Mouse (Mus musculus): ENCODE data around the gene Cstf3.
A peak's percentile ranks its signal among the peaks of the same experiment; 100 is the strongest.

The Cstf3 gene

DNA sequence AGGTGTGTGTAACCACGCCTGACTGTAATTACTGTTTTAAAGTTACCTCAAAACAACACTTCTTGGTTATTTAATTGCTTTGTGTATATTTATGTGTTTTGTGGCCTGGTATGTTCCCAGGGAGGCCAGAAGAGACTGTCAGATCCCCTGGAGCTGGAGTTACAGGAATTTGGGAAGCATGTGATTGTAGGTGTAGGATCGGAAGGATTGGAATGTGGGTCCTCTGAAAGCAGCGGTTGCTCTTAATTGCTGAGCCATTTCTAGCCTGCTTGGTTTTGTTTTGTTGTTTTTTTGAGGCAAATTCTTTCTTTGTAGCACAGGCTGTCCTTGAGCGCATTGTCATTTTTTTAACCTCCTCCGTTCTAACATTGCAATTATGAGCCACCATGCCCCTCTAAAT is 14.4 kb downstream of the Cstf3 start:
- no peak for DNase-seq (ENCODE audit: low spot score in 2 of 2)

GRCm38 (mm10) chr2:104605560-104605959 is 15.2 kb downstream of the Cstf3 start:
- no peak for DNase-seq (ENCODE audit: low spot score in 2 of 2)

DNA sequence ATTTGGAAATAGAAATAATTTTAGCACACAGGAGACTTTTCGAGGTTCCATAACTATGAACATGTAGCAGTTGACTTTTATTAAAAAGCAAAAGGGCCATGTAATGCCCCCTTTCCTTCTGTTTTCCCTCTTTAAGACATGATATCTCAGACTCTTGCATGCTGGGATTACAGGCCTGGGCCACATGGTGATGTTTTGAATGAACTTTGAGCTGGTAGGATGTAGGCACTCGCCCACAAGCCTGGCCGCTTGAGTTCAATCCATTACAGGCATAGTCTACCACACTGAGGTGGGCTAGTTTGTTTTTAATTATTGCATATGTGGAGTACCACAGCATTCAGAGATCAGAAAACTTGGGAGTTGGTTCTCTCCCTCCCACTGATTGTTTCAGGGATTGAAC is 24.5 kb downstream of the Cstf3 start:
- DNase-seq (ENCODE audit: low spot score in 2 of 2): no peak

- no peak for DNase-seq (ENCODE audit: low spot score in 2 of 2)
Measured at GRCm38 (mm10) chr2:104615985-104616711, 25.8 kb downstream of the Cstf3 start.

- no peak for DNase-seq (ENCODE audit: low spot score in 2 of 2)
Measured at GRCm38 (mm10) chr2:104658659-104659058, 68.3 kb downstream of the Cstf3 start.

GRCm38 (mm10) chr2:104663372-104664100 is 73.2 kb downstream of the Cstf3 start:
- no peak for DNase-seq (ENCODE audit: low spot score in 2 of 2)

DNA sequence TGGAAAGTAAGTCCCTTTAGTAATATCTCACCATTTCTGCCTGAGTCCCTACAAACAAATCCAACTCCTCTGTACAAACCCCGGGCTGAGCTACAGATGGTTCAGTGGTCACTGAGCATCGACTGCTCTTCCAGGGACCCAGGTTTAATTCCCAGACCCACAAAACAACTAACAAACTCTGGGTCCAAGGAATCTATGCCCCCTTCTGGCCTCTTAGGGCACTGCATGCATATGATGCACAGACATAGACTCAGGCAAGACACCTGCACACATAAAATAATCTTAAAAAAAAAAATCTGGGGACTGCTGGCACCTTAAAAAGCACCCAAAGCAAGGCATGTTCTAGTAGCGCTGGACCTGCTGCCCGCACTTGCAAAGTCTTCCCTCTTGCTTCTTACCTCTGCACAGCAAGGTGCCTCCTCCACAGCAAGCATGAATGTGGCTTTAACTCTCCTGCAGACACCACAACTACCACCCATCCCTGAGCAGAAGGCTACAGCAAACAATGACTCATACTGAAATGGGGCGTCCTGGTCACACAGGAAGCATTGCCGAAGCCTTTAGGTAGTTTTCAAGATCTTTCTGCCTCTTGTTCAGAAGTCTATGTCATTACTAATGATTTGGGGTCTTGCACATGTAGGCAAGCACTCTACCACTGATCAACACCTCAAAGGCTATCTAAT is 78.9 kb downstream of the Cstf3 start:
- no peak for DNase-seq (ENCODE audit: low spot score in 2 of 2)

DNA sequence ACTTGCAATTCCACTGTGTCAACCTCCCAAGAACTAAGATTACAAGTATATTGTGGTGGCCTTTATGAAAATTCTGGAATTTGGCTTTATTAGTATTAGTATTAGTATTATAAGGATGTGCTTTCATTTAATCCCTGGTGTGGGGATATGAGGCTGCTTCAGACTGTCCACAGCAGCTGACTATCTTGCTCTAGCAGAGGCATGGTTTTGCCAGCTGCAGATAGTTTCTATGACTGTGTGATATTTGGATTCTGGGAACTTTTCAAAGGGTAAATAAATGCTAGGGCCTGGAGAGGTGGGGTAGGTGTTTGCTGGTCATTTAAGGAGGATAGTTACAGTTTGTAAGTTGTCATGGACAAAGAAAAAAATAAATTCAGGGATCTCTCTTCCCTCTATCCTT is 81.4 kb downstream of the Cstf3 start:
- DNase-seq (ENCODE audit: low spot score in 2 of 2): no peak

GRCm38 (mm10) chr2:104677326-104677725 is 87.0 kb downstream of the Cstf3 start:
- DNase-seq (ENCODE audit: low spot score in 2 of 2): no peak

DNA sequence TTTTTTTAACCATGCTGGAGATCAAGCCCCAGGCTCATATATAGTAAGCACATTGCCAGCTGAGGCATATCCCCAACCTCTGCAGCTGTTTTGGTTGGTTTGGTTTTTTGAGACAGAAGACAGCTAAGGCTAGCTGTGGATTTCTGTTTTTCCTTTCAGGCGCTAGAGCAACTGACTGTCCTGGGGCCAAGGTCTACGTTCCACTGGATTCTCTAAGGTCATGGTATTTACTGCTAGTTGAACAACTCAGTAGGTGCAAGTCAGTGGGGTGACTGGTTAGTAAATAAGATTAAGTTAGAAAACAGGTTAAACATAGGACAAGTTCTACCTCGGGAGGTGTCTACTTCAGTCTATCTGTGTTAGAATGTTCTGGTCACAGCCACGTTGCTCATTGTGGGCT is 94.4 kb downstream of the Cstf3 start:
- no peak for DNase-seq (ENCODE audit: low spot score in 2 of 2)

DNA sequence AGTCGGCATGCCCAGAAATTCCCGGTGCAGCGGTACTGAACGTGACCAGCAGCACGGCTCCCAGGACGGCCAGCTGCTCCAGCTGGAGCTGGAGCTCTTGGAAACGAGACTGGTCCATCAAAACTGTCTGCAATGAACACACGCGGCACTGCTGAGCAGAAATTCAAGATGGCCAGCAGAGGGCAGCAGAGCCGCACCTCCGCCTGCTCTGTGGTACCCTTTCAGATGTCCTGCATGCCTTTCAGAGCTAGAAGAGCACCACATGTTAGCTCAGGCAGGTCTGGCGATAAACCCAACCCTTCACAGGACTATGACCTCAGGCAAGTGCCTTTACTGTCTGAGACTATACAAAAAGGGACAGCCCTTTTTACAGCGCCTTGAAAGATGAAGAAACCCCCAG is 95.1 kb downstream of the Cstf3 start:
- DNase-seq (ENCODE audit: low spot score in 2 of 2): peak; percentile 34 to 66

- no peak for DNase-seq (ENCODE audit: low spot score in 2 of 2)
Measured at GRCm38 (mm10) chr2:104687261-104687660, 96.9 kb downstream of the Cstf3 start.

- no peak for DNase-seq (ENCODE audit: low spot score in 2 of 2)
Measured at GRCm38 (mm10) chr2:104688321-104688720, 98.0 kb downstream of the Cstf3 start.

- no peak for DNase-seq (ENCODE audit: low spot score in 2 of 2)
Measured at GRCm38 (mm10) chr2:104688724-104689123, 98.4 kb downstream of the Cstf3 start.

DNA sequence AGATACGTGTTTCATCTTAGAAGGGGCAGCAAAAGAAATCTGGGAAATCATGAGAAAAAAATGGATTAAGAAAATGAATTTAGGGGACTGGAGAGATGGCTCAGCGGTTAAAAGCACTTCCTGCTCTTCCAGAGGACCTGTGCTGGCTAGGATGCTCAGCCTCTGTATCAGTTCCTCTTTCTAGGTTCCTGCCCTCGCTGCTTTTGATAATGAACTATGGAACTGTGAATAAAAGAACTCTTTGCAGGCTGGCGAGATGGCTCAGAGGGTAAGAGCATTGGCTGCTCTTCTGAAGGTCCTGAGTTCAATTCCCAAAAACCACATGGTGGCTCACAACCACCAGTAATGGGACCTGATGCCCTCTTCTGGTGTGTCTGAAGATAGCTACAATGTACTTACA is 100.4 kb downstream of the Cstf3 start:
- no peak for DNase-seq (ENCODE audit: low spot score in 2 of 2)

GRCm38 (mm10) chr2:104692551-104692950 is 102.2 kb downstream of the Cstf3 start:
- no peak for DNase-seq (ENCODE audit: low spot score in 2 of 2)

DNA sequence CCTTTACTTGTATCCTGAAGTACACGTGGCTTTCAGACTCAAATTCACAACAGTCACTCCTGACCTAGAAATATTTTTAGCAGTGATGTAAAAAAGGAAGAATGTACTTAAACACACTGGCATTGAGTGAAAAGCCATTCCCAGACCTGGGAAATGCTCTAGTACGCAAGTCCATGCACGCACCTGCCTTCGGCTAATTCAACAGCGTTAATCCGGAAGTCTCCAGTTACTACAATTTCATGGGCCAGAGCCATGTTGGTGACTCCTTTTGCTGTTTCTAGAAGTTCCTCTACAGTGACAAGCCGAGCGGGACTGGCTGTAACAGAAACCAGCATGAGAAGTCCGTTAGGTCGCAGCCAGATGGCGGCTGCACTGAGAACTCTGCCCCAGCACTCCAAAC is 109.3 kb downstream of the Cstf3 start:
- DNase-seq (ENCODE audit: low spot score in 2 of 2): no peak

GRCm38 (mm10) chr2:104703158-104703557 is 112.8 kb downstream of the Cstf3 start:
- no peak for DNase-seq (ENCODE audit: low spot score in 2 of 2)

- DNase-seq (ENCODE audit: low spot score in 2 of 2): no peak
Measured at GRCm38 (mm10) chr2:104704355-104704754, 114.0 kb downstream of the Cstf3 start.

DNA sequence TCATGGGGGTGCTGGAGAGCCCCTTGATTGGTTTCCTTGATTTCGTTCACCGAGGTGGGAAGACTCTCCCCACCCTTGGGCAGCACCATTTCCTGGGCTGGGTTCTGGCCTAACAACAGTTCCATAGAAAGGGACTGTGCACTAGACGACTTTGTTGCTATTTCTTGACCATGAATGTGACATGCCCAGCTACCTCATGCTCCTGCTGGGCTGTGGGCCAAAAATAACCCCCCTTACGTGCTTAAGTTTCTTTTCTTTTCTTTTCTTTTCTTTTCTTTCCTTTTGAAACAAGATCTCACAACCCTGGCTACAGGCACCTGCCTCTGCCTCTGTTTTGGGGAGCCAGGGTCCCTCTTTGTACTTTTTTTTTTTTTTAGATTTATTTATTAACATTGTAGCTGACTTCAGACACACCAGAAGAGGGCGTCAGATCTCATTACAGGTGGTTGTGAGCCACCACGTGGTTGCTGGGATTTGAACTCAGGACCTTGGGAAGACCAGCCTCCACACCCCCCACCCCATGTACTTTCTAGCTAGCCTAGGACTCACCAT is 119.5 kb downstream of the Cstf3 start:
- no peak for DNase-seq (ENCODE audit: low spot score in 2 of 2)

DNA sequence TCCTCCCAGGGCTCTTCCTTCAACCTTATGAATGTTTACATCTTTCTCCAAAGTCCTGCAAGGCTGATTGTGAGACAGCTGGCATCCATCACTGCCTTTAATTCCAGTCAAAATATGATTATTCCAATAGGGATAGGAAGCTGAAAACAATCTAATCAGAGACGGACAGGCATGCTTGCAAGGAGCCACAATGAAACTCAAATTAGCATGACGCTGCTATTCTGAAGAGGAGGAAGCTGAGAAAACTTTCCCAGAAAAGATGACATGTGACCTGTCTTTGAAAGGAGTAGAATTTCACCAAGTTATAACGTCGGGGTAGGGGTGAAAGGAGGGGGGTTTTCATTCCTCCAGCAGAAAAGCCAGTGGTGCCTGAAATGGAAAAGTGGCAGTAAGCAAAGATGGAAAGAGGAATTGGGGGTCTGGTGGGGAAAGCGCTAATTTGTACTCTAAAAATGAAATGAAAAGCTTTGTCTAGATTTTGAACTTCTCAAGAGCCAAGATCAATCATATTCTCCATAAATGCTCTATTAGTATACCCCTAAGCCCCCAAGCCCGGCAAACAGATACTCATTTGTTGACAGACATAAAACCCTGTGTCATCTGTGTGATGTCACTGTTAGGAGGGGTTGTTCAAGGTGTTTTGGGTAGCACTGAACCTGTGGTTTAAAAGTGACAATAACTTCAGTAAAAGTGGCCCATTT is 120.5 kb downstream of the Cstf3 start:
- DNase-seq (ENCODE audit: low spot score in 2 of 2): no peak
